Mouse (Mus musculus) hindbrain, embryonic 12.5 days (tissue): Measurements from ENCODE around the gene Csmd2. TPM values are rescaled to one million over a fixed set of nuclear protein-coding genes. Genes with fewer than 3 reads are reported as not detected.

Experiments
- ATAC-seq: fragments of 200-750 bp; cut with Nextera tagmentation; 2 replicates; pipeline ENCODE4 v1.8.0; 2017; ENCODE audit warnings: moderate TSS enrichment; ENCODE audit not compliant: low FRiP score
- H3K27ac ChIP-seq: fragments of 300-500 bp; sonication (generic); 2 replicates; pipeline ENCODE4 v1.5.1; 2016; ENCODE audit warnings: mild to moderate bottlenecking
- H3K27me3 ChIP-seq: fragments of 300-500 bp; sonication (generic); 2 replicates; pipeline ENCODE4 v1.6.1; 2016; ENCODE audit warnings: mild to moderate bottlenecking
- H3K36me3 ChIP-seq: fragments of 300-500 bp; sonication (generic); 2 replicates; pipeline ENCODE4 v1.6.1; 2016; ENCODE audit warnings: mild to moderate bottlenecking
- H3K4me1 ChIP-seq: fragments of 300-500 bp; sonication (generic); 2 replicates; pipeline ENCODE4 v1.6.1; 2016
- H3K4me2 ChIP-seq: fragments of 300-500 bp; sonication (generic); replicated peaks from 2 replicates; pipeline ENCODE4 v1.6.1; 2016; ENCODE audit warnings: mild to moderate bottlenecking
- H3K4me3 ChIP-seq: fragments of 300-500 bp; sonication (generic); 2 replicates; pipeline ENCODE4 v1.5.1; 2016; ENCODE audit warnings: mild to moderate bottlenecking
- H3K9ac ChIP-seq: fragments of 300-500 bp; sonication (generic); 2 replicates; pipeline ENCODE4 v1.6.1; 2016; ENCODE audit warnings: mild to moderate bottlenecking, moderate library complexity
- H3K9me3 ChIP-seq: fragments of 300-500 bp; sonication (generic); replicated peaks from 2 replicates; pipeline ENCODE4 v1.6.1; 2016; ENCODE audit warnings: mild to moderate bottlenecking
- WGBS: fragments of 180-500 bp; shearing (Covaris S2); methylation state at CpG from one replicate; pipeline ENCODE4 v1.1.7; 2016; 5-methylcytosine and 5-hydroxymethylcytosine counted together
- polyA plus RNA-seq: library from polyadenylated mRNA; unstranded; fragments of >200 nt; fragmentation: Nextera tagmentation; extraction: Ambion mirVana; gene quantifications from 2 replicates; pipeline ENCODE4 v1.2.1, GENCODE M21; 2016

The Csmd2 gene
- polyA plus RNA-seq, 1 experiment from 2014 or later = 5.4 TPM

- ATAC-seq = no peak
- no peaks in the 10 kb centered on the region for H3K9me3 ChIP-seq
- no peak overlapping the region for H3K4me3 ChIP-seq
- 81% methylated on average over 2 of the region's 2 CpGs for WGBS
- H3K27me3 ChIP-seq = no peaks in the 10 kb centered on the region
- H3K36me3 ChIP-seq = 0 out of 2 replicates have a peak, but pooled peaks cover 8% of the 10 kb centered on the region
- no peak overlapping the region for H3K4me2 ChIP-seq
- no peak overlapping the region for H3K27ac ChIP-seq
- H3K4me1 ChIP-seq = no peaks in the 10 kb centered on the region
- H3K9ac ChIP-seq = no peak overlapping the region
These were observed 391.3 kb downstream of the Csmd2 start for GRCm38 (mm10) chr4:128378946-128379345.

GRCm38 (mm10) chr4:128381331-128381730 lies 393.7 kb downstream of the Csmd2 start:
- Histone ChIP-seq H3K9ac (no peak overlapping the region), H3K27ac (no peak overlapping the region), H3K27me3 (no peaks in the 10 kb centered on the region), H3K9me3 (no peaks in the 10 kb centered on the region), H3K4me1 (no peaks in the 10 kb centered on the region), H3K4me3 (no peak overlapping the region), H3K36me3 (0 out of 2 replicates have a peak, but pooled peaks cover 8% of the 10 kb centered on the region), H3K4me2 (no peak overlapping the region)
- ATAC-seq = no peak
- 69% methylated on average over 6 of the region's 6 CpGs for WGBS

DNA sequence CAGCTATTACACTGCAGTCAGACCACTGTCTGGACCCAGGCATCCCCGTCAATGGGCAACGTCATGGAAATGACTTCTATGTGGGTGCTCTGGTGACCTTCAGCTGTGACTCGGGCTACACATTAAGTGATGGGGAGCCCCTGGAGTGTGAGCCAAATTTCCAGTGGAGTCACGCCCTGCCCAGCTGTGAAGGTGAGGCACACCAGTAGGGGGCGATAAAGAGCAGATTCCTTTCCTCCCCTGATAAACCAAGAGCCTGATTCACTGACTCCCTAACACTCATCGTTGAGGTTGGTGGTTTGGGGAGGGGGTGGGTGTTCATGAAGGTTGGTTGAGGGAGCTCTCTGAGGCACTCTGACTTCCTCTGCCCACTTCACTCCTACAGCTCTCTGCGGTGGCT lies 396.1 kb downstream of the Csmd2 start:
- Histone ChIP-seq H3K4me2 (no peak overlapping the region), H3K27me3 (no peaks in the 10 kb centered on the region), H3K9me3 (no peaks in the 10 kb centered on the region), H3K27ac (no peak overlapping the region), H3K4me3 (no peak overlapping the region), H3K9ac (no peak overlapping the region), H3K4me1 (no peaks in the 10 kb centered on the region), H3K36me3 (peaks cover 8% of the 10 kb centered on the region; the same call in 1 of the 2 replicates)
- WGBS = 92% methylated on average over 7 of the region's 7 CpGs
- no peak for ATAC-seq

DNA sequence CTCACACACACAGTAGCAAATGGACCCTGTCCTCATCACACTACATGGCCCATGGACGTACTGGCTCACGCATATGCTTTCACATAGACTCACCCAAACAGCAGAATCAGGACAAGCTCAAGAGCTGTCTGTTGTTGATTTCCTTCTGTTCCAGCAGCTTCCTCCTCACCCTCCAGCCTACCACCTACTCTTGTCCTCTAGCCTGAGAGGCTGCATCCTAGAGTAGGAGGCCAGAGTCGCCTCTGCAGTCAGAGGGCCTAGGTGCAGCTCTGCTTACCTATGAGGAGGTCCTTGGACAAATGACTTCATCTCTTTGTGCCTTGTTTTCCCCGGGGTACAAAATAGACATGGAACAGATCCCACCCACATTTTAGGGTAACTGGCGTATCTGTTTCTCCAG lies 403.8 kb downstream of the Csmd2 start:
- ATAC-seq = no peak
- Histone ChIP-seq H3K4me1 (peaks cover 15% of the 10 kb centered on the region), H3K27ac (no peak overlapping the region), H3K9me3 (no peaks in the 10 kb centered on the region), H3K36me3 (peaks cover 3% of the 10 kb centered on the region; the same call in 1 of the 2 replicates), H3K9ac (no peak overlapping the region), H3K4me3 (no peak overlapping the region), H3K4me2 (no peak overlapping the region), H3K27me3 (no peaks in the 10 kb centered on the region; the same call in 1 of the 2 replicates)
- WGBS = 90% methylated on average over 5 of the region's 5 CpGs

DNA sequence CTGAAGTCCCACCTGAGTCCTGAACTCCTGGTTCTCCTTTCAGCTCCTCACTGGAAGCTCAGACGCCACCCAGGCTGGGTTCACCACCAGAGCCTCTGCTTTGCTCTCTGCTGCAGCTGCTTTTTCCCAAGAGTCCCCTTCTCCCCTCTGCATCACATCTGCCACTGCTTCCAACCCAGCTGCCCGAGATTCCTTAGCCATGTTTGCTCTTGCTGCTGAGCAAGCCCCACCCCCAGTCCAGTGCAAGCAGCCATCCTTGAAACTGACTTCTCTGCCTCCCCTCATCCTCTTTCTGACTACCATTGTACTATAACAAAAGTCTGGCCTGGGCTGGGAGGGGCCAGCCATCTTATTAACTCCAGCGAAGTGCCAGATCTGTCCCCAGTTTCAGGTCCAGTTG lies 404.6 kb downstream of the Csmd2 start:
- H3K27ac ChIP-seq = no peak overlapping the region
- no peaks in the 10 kb centered on the region; the same call in 1 of the 2 replicates for H3K27me3 ChIP-seq
- no peak overlapping the region for H3K4me2 ChIP-seq
- H3K9me3 ChIP-seq = no peaks in the 10 kb centered on the region
- no peak overlapping the region for H3K4me3 ChIP-seq
- peaks cover 3% of the 10 kb centered on the region; the same call in 1 of the 2 replicates for H3K36me3 ChIP-seq
- WGBS = 23% methylated on average over 3 of the region's 3 CpGs
- no peak overlapping the region for H3K9ac ChIP-seq
- no peak for ATAC-seq
- peaks cover 18% of the 10 kb centered on the region for H3K4me1 ChIP-seq

GRCm38 (mm10) chr4:128393864-128394263 lies 406.2 kb downstream of the Csmd2 start:
- Histone ChIP-seq H3K4me1 (peaks cover 19% of the 10 kb centered on the region), H3K36me3 (0 out of 2 replicates have a peak, but pooled peaks cover 3% of the 10 kb centered on the region), H3K4me2 (no peak overlapping the region), H3K9me3 (no peaks in the 10 kb centered on the region), H3K27ac (no peak overlapping the region), H3K9ac (no peak overlapping the region), H3K27me3 (no peaks in the 10 kb centered on the region; the same call in 1 of the 2 replicates), H3K4me3 (no peak overlapping the region)
- 84% methylated on average over 4 of the region's 4 CpGs for WGBS
- no peak for ATAC-seq

- Histone ChIP-seq H3K4me3 (no peak overlapping the region), H3K9me3 (no peaks in the 10 kb centered on the region), H3K4me1 (peaks cover 27% of the 10 kb centered on the region), H3K27me3 (no peaks in the 10 kb centered on the region; the same call in 1 of the 2 replicates), H3K4me2 (no peak overlapping the region), H3K27ac (no peak overlapping the region), H3K9ac (no peak overlapping the region), H3K36me3 (0 out of 2 replicates have a peak, but pooled peaks cover 3% of the 10 kb centered on the region)
- no peak for ATAC-seq
- 87% methylated on average over 5 of the region's 5 CpGs for WGBS
These were observed 409.0 kb downstream of the Csmd2 start for GRCm38 (mm10) chr4:128396616-128397015.

GRCm38 (mm10) chr4:128397804-128398203 lies 410.1 kb downstream of the Csmd2 start:
- Histone ChIP-seq H3K4me2 (no peak overlapping the region), H3K27ac (no peak overlapping the region), H3K9ac (no peak overlapping the region), H3K4me3 (no peak overlapping the region), H3K27me3 (no peaks in the 10 kb centered on the region; the same call in 1 of the 2 replicates), H3K9me3 (no peaks in the 10 kb centered on the region), H3K4me1 (peaks cover 15% of the 10 kb centered on the region), H3K36me3 (0 out of 2 replicates have a peak, but pooled peaks cover 3% of the 10 kb centered on the region)
- ATAC-seq = no peak
- WGBS = 77% methylated on average over 7 of the region's 7 CpGs

DNA sequence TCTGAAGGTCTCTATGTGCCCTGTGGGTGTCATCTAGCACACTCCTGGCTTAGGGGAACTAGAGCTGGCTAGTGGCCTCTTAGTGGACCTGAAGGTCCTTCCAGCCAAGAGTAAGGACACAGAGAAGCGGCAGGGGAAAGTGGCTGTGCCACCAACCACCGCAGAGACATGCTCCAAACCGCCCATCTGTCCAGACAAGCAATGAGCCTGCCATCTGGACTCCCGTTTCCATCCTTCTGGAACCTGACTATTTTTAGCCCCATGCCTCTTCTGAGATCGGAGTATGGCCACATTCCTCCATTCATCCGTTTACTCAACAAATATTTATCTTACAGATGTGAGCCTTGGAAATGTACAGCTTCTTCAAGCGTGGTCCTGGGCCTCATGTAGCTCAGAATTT lies 411.3 kb downstream of the Csmd2 start:
- ATAC-seq = no peak
- no peak overlapping the region for H3K4me3 ChIP-seq
- H3K4me1 ChIP-seq = peaks cover 12% of the 10 kb centered on the region
- WGBS = 65% methylated on average over 7 of the region's 7 CpGs
- no peak overlapping the region for H3K4me2 ChIP-seq
- H3K36me3 ChIP-seq = 0 out of 2 replicates have a peak, but pooled peaks cover 3% of the 10 kb centered on the region
- H3K27ac ChIP-seq = no peak overlapping the region
- H3K27me3 ChIP-seq = no peaks in the 10 kb centered on the region
- no peaks in the 10 kb centered on the region for H3K9me3 ChIP-seq
- no peak overlapping the region for H3K9ac ChIP-seq

DNA sequence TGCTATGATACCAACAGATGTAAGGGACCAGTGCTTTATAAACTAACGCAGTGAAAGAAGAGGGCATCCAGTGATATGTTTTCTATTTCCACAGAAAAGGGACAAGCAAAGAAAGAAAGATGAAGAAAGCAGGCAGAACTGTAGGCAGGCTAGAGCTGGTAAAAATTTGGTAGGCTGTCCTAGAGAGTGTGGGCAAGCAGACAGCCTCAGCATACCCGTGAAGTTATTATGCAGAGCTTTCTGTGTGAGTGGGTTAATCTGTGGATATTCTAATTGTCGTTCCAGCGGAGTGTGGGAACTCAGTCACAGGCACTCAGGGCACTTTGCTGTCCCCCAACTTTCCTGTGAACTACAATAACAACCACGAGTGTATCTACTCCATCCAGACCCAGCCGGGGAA lies 412.4 kb downstream of the Csmd2 start:
- 0 out of 2 replicates have a peak, but pooled peaks cover under 1% of the 10 kb centered on the region for H3K36me3 ChIP-seq
- 82% methylated on average over 6 of the region's 6 CpGs for WGBS
- no peak overlapping the region for H3K4me2 ChIP-seq
- no peaks in the 10 kb centered on the region for H3K9me3 ChIP-seq
- H3K27me3 ChIP-seq = no peaks in the 10 kb centered on the region
- H3K4me3 ChIP-seq = no peak overlapping the region
- H3K9ac ChIP-seq = no peak overlapping the region
- no peak overlapping the region for H3K27ac ChIP-seq
- no peak for ATAC-seq
- H3K4me1 ChIP-seq = peaks cover 12% of the 10 kb centered on the region

DNA sequence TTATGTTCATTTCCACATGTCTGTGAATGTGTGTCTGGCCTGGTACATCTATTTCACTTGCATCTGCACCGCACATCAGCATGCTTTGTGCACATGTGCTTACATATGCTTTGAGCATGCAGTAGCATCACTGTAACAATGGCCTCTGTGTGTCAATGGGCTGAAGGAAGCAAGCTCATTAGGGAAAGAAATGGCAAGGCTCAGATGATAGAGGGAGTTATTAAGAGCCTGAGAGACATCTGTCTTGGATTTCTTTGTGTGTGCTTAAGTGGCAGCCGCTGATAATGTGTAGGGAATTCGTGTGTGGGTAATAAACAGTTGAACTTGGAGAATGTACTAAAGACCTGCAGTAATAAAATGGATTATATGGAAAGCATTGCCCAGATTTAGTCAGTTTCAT lies 413.9 kb downstream of the Csmd2 start:
- Histone ChIP-seq H3K4me1 (peaks cover 12% of the 10 kb centered on the region), H3K27me3 (no peaks in the 10 kb centered on the region), H3K4me3 (no peak overlapping the region), H3K9ac (no peak overlapping the region), H3K4me2 (no peak overlapping the region), H3K27ac (no peak overlapping the region), H3K36me3 (no peaks in the 10 kb centered on the region), H3K9me3 (no peaks in the 10 kb centered on the region)
- 74% methylated on average over 3 of the region's 3 CpGs for WGBS
- ATAC-seq = no peak

DNA sequence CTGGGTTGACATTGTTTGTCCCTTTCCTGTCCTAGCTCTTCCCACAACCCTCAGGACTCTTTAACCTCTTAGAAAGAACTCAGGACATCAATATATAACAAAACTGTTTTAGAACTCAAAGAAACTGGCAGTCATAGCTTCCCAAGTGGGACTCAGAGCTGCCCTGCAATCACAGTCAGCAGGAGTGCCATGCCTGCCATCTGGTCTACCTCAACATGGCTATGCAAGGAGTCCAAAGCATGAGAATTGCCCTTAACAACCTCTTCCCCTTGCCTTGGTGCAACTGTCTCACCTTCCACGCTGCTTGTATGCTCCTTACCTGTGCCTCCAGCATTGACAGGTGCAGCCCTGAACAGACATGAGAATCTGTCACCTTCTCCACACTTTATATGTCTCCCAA lies 415.0 kb downstream of the Csmd2 start:
- H3K4me2 ChIP-seq = no peak overlapping the region
- no peak for ATAC-seq
- H3K4me3 ChIP-seq = no peak overlapping the region
- no peaks in the 10 kb centered on the region for H3K36me3 ChIP-seq
- H3K27me3 ChIP-seq = no peaks in the 10 kb centered on the region
- no peaks in the 10 kb centered on the region for H3K9me3 ChIP-seq
- no peak overlapping the region for H3K27ac ChIP-seq
- no peak overlapping the region for H3K9ac ChIP-seq
- peaks cover 12% of the 10 kb centered on the region for H3K4me1 ChIP-seq
- 71% methylated on average over 1 of the region's 1 CpGs for WGBS

DNA sequence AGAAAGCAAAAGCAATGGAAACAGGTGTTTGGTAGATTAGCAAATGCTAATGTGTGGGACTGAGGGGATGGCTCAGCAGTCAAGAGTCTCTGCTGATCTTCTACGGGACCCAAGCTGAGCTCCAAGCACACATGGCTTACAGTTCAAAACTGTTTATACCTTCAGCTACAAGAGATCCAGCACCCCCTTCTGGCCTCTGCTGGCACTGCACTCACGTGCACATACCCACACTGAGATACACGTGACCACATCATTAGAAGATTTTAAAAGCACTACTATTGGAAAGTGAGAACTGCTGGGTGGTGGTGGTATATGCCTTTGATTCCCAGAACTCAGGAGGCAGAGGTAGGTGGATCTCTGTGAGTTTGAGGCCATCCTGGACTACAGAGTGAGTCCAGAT lies 417.9 kb downstream of the Csmd2 start:
- H3K9ac ChIP-seq = no peak overlapping the region
- H3K9me3 ChIP-seq = no peaks in the 10 kb centered on the region
- no peak for ATAC-seq
- H3K27ac ChIP-seq = no peak overlapping the region
- no peak overlapping the region for H3K4me3 ChIP-seq
- 0 out of 2 replicates have a peak, but pooled peaks cover 3% of the 10 kb centered on the region for H3K4me1 ChIP-seq
- H3K4me2 ChIP-seq = no peak overlapping the region
- H3K36me3 ChIP-seq = no peaks in the 10 kb centered on the region
- WGBS = 90% methylated on average over 3 of the region's 3 CpGs
- H3K27me3 ChIP-seq = no peaks in the 10 kb centered on the region
